Mouse (Mus musculus): Measurements from ENCODE around the gene Cradd.
A peak's percentile ranks its signal among the peaks of the same experiment; 100 is the strongest.

Cradd gene

DNA sequence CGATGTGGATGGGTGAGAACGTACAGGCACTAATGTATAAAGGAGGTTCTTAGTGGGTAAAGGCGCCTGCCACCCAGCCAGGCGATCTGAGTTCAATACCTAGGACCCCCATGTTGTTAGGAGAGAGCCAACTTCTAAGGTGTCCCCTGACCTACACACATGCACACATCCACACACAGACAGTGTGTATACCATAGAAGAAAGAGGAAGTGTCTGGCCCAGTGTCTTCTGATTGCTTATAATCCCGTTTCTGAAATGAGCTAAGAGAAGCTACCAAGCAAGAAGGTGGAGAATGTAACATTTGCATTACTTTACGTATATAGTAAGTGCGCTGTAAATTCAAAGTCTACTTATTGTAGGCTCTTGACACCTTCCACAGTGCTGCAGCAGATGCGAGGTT is 122.4 kb downstream of the Cradd start:
- DNase-seq (ENCODE audit: low spot score in 2 of 2): no peak

DNA sequence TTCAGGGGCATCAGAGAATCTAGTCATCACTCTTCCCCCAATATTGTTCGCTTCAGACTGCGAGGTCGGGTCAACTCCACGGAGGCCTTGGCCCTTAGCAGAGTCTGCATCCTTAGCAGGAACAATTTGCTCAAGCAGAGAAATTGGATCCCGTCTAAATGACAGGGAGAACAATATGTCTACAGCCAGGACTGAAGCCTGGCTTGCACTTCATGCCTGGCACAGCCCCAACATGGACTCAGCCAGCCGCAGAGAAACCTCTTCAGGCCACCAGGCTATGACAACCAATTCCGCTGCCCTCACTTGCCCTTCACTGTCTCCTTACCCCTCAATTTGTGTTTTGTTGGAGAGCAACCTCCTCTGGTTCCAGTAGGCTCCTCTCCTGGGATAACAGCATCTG is 123.6 kb downstream of the Cradd start:
- DNase-seq (ENCODE audit: low spot score in 2 of 2): no peak

DNA sequence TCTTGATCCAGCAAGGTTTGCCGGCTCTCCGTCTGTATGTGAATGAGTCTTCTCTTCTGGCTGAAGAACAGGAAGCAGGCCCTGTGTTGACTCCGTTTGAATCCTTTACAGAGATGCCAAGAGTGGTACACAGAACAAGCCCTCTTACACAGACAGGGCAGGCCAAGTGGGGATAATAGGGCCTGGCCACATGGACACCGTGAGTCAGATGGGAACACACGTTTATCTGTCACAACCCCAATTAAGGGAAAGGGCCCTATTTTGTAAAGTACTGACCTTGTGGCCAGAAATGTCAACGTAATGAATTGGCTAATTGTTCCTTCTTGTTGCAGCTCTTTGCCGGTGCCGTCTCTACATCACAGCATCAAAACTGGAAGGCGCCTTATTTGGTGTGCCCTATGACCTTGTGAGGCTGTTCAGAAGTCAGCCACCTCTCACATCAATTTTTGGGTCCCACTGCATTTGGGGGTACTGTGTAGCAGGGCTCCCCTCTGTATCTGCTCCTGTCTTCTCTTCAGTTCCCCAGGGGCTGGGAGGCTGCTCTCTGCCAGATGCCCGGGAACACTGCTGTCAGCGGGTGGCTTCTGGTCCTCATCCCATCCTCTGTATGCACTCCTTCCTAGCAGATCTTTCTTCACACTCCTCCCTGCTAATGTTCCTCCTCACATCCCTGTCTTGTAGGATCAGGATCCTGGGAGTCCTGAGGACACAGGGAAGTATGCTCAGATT is 124.2 kb downstream of the Cradd start:
- DNase-seq (ENCODE audit: low spot score in 2 of 2): no peak

DNA sequence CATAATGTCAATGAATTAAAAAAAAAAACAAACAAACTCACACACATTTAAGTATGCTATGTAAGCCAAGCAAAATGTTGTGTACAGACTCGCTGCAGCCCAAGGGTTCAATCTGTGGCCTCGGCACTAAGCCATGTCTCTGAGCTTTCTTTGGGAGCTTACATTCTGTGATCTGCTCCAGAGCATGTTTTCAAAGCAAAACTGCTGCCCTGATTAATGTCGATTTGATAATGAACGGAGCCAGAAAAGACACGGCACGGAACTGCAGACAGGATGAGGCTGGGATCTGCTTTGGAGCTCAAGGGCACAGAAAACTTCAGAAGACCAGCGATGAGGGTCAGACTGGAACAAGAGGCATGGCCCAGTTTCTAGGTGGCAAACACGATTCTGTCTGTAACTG is 126.6 kb downstream of the Cradd start:
- no peak for DNase-seq (ENCODE audit: low spot score in 2 of 2)

DNA sequence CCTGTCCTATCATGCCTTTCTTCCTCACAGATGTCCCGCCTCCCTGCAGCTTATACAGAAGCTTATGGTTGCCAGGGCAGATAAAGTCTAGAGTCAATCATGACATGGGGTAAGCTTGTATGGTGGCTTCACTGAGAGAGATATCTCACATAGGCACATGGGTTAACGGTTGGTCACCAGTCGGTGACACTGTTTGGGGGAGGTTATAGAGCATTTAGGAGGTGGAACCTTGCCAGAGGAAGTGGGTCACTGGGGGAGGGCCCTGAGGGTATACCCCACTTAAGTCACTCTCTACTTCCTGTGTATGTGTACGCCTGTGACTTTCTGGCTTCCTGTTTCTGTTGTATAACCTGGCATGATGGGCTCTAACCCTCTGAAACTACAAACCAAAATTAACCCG is 128.2 kb downstream of the Cradd start:
- no peak for DNase-seq (ENCODE audit: low spot score in 2 of 2)

DNA sequence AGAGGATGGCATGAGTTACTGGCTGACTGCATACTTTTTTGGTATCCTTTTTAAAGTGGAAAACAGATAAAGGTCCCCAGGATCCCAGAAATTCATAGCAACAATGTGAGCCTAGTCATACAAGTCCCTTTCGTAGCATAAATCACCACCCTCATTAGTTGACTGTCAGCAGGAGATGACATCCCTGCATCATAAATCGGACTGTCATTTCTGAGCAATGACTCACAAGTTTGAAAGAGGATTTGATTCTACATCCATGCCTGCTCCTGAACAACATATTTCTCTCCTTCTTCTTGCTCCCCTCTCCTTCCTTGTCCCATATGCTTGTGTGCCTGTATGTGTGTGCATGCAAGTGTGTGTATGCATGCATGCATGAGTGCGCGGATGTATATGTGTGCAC is 129.2 kb downstream of the Cradd start:
- DNase-seq (ENCODE audit: low spot score in 2 of 2): no peak

DNA sequence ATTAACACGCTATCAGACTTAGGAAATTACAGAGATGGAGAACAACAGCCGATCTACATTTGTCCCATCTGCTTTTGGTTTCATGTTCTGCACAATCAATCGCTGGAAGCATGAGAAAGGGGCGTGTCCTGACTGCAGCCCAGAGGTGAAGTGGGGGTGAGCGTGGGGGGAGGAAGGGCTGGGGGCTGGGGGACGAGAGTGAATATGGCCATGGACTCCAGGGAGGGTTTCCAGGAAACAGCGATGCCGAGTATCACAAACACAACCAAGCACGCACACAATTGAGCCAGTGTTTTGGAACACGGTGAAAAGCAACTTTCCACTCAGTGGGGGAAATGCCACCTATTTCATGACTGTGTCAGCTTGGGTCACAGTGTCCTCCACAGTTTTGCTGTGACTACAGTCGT is 130.1 kb downstream of the Cradd start:
- DNase-seq (ENCODE audit: low spot score in 2 of 2): no peak

DNA sequence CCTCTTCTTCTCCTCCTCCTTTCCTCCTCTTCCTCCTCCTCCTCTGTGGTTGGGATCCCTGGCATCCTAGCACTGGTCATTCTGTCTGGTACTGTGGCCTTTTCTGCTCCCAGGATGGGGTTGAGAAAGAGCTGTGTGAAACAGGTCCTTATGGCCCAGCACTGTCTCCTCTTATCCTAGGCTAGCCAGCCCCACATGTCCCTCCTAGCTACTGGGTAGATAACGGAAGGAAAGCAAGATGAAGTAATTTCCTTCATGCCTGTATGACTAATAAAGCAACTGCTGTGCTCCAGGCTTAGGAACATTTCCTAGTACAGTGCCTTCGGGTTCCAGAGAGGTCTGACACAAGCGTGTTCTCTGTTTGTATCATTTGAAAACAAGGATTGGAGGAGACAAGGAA is 132.1 kb downstream of the Cradd start:
- no peak for DNase-seq (ENCODE audit: low spot score in 2 of 2)

DNA sequence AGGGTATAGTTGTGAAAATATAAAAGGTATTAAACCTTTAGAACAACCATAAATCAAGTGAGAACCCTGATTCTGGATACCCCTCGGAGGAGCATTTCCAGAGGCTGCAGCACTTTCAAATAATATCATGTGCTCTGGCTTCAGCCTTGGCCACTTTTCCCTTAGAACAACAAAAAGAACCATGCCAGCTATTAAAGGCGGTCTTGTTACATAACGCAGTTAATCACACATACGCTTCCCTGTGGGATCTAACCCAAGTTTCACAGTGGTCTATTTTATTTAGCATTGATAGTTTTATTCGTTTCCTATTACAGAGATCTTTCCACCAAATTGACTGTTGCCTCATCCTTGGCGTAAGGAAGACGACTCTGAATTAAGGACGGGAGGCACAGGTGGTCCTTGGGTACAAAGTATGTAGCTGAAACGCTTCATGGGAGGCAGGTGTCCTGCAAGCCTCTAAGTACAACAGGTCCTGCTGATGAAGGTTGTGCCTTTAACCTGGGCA is 132.7 kb downstream of the Cradd start:
- no peak for DNase-seq (ENCODE audit: low spot score in 2 of 2)

DNA sequence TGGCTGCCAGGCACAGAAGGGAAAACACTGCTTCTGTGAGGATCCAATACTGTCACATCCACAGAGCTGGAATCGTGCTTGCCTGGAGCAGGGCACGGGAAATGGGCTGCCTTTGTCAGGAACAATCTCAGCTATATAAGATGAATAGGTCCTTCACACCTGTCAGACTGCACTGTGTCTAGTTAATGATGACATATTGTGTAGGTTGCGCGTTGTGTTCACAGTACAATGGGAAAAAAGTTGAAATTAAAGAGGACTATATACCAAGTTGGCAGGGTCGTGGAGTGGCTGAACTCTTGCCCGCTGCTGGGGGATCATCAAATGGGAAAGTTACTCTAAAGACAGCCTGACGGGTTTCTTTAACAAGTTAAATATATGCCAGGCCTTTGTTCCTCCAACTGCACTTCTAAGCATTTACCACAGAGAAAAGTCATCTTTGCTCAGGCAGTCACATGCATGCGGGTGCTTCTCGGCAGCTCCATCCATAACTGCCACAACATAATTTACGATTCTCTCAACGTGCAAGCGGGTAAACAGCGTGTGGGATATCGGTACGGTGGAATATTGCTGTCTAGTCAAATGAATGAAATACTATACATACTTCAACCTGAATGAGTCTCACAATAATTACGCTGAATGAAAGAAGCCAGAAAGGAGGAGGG is 134.3 kb downstream of the Cradd start:
- DNase-seq (ENCODE audit: low spot score in 2 of 2): no peak

DNA sequence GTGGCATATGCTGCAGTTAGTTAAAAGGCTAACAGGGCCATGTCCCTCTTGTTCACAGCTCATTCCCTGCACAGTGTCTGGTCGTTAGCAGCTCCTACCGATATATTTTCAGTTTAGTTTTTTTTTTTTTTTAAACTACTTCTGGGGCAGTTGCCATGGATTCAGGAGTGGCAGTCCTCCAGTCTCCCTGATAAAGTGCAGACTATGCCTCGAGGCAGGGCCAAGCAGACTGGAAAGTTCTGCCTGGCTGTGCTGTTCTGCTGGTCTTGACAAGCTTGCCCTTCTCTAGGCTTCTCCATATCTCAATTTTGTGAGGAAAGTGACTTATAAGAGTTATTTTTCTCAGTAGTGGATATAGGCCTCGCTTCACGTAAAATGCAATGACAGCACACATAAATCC is 139.7 kb downstream of the Cradd start:
- no peak for DNase-seq (ENCODE audit: low spot score in 2 of 2)

DNA sequence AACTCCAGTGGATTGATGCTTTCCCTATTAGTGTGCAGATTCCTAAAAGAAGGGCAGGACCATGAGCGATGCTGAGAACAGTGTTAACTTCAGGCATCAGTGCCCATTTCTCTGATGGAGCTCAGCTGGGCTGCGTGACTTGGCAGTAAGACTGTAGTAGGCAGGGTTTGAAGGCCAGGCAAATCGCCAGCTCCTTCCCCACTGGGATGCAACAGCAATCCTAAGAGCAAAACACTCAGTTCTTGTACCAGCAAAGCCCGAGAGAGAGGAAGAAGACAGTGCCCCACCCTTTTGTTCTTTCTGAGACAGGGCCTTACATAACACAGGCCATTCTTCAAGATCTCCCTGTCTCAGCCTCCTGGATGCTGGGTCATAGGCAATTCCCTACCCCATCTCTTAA is 140.9 kb downstream of the Cradd start:
- peak; percentile 32 to 37 for DNase-seq (ENCODE audit: low spot score in 2 of 2)

DNA sequence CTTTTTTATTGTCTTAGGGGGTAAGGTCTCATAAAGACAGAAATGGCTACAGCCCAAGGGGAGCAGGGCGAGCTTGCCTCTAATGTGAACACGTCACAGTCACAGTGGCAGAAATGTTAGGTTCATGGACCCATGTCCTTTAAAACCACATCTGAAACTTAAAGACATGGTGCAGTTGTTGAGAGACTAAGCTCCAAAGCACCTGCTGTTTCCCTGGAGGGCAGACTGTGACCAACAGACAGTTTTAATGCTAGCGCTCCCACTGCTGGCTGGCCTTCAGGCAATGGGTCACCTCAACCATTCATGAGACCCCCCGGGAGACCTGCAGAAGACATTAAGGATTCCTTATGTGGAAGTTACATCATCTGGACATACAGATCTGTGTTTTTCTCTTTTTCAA is 141.5 kb downstream of the Cradd start:
- DNase-seq (ENCODE audit: low spot score in 2 of 2): no peak

DNA sequence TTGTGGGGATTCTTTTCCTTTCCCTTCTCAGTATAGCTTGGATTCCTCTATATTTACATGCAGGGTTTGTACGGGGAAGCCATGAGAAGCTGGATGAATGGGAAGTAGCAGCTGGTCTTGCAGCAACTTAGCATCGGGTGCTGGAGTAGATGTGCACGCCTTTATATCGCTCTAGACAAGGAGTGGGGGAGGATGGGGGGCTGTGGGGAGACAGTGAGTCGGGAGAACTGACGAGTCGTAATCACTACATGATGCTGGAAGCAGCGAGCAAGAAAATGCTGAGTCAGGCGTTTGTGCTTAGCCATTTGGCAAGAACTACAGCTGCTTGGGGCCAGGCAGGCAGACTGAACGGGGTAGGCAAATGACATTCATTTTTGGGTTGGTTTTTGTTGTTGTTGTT is 142.4 kb downstream of the Cradd start:
- DNase-seq (ENCODE audit: low spot score in 2 of 2): peak in 1 of 2 experiments; percentile 6

DNA sequence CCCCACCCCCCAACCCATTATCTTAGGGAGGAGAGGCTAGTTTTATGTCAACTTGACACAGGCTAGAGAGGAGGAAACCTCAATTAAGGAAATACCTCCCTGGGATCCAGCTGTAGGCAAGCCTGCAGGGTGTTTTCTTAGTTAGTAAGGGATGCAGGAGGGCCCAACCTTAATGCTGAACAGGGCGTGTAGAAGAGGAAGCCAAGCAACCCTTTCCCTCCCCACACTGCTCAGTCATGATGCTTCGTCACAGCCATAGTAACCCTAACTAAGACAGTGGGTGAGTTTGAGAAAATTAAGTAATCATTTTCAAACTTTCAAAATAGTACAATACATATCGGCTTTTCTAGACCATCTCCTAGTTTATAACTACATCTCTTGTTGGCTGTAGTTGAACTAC is 143.0 kb downstream of the Cradd start:
- DNase-seq (ENCODE audit: low spot score in 2 of 2): no peak

DNA sequence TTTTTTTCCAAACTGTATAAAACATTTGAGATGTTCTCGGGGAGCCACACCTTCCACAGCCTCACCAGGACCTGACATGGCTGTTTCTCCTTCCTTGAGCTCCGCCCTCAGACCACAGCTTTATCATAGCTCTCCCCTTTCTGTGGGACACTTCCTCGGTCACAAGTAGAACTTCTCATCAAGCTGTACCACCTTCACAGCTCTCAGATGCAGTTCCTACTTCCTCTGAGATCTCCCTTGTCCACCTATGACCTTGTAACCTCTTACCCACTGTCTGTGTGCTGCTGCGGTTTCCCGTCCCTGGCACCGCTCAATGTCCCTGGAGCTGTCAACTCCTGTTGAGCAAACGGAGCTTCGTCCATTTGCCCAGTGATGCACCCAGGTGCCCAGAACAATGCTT is 143.8 kb downstream of the Cradd start:
- DNase-seq (ENCODE audit: low spot score in 2 of 2): no peak

DNA sequence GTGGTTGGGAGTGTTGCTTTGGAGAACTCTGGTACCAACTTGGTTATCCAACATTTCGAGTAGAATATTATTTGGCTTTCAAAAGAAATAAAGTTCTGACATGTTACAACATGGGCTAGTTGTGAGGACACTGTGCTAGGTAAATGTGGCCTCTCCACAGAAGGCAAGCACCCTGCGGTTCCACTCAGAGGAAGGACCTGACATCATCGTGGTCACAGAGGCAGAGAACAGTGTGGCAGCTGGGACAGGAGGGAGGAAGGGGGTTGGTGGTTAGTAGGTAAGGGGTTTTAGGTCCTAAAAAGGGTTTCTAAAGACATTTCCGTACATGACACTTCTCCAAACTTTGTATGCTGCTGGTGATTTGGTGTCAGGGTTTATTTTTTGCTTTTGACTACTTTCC is 145.1 kb downstream of the Cradd start:
- no peak for DNase-seq (ENCODE audit: low spot score in 2 of 2)

DNA sequence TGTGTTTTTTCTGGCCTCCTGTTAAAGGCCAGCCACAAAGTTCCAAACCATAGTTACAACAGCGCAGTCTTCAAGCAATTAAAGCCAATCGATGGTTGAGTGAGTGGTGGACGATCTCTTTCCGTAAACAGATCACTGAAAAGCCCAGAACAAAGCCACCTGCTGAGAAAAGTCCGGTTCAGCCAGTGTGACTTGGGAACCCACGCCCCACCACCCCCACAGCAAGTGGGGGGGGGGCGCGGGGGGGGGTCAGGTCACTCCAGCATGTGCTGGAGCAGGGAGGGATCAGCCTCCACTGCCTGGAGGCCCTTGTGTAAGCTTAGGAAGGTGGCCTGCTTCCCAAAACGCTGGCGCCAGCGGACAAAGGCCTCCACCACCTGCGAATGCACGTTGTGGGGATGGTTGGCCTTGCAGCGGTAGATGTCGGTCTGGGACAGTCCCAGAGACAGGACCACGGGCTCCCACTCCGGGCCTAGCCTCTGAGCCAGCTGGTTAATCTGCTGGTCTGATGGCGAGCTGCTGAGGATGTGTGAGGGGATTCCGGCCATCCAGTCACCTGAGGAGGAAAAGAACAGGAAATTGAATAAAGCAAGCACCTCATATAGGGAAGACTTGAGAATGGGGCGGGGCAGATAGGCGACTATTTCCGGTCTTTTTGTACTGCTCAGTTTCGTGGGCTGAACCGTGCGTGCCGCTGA is 148.4 kb downstream of the Cradd start:
- no peak for DNase-seq (ENCODE audit: low spot score in 2 of 2)

DNA sequence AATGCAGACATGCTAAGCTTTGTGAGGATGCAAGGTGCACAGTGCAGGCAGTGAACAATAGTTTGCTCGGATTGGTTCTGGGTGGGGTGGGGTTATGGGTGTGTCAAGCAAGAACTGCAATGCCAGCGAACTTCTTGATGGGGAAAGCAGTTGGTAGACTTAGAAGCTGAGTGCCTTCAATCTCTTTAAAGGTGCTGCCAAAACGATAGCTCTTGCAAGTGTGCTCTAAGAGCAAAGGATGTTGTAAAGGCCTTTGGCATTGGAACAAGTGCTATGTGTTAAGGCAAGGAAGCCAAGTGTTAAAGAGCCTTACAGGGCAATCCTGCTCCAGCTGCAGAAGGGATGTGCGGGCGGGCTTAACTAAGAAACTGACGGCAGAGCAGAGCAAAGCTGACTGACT is 149.7 kb downstream of the Cradd start:
- no peak for DNase-seq (ENCODE audit: low spot score in 2 of 2)

DNA sequence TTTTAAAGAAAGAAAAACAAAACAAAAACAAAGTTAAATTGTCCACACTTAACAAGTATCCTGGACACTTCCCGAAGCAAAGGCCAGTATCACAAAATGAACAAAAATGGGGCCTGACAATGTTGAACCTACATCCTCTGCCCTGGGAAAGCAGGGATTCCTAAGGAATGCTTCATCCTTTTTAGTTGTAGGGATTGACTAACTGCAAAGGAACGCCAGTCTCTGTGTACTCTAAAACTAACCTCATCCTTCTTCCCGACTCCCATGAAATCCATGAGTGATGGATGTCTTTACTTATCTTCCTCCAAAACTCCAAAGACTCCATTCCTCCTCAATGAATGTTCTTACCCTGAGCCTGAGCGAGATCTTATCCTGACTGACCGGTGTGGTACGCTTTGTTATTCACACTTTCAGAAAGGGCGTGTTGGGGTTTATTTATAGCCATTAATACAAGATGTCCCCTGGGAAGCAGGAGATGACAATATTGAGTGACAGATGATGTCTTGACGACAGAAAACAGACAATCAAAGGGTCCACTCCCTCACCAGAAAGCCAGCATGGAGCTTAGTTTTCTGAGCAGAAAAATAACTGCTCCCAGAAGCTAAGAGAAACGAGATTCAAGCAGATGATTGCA is 153.1 kb downstream of the Cradd start:
- DNase-seq (ENCODE audit: low spot score in 2 of 2): no peak

DNA sequence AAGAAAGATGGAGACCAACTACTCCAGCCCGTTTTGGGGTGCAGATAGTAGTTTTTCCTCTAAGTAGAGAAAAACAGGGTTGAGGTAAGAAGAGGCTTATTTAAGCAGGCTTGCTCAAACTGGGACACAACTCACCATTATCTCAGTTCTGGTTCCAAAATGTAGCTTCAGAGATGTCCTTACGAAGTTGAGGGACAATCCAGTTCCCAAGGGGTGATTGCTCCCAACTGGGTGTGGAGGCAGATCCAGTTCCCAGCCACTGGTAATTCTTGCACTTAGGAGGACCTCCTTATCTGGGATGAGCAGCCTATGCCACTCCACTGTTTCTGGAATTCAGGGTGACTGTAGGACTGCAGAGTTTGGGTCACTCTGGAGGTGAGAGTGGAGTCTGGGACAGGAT is 159.0 kb downstream of the Cradd start:
- DNase-seq (ENCODE audit: low spot score in 2 of 2): no peak

DNA sequence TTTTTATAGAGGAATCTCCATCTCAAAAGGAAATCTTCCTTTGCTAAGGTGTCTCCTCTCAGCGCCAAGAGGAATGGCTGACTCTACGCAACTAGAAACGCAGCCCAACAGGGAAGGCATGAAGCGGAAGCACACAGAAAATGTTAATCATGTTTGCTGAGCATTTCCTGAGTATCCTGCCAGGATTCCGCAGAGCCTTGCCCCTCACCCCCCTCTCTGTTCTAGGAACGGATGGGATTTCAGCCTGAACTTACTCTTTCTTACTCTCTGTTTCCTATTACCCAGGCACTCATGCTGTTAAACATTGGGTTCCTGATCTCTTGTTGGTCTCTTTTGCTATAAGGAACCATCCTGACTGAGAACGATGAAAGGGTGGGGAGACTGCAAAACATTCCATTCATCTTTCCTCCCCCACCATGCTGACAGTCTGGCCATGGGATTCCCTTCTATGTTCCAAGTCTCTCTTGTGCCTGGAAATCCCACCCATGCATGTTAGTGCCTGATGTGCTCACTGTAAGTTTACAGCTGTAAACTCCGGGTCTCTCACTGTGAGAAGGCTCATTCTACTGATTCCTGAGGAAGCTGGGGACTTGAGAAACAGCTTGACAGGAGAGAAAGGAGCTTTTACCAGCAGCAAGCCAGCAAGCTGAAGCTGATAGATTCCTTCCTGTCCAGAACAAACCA is 161.1 kb downstream of the Cradd start:
- no peak for DNase-seq (ENCODE audit: low spot score in 2 of 2)
